Mouse (Mus musculus): ENCODE measurements around the gene Thbs3. TPM values are rescaled to one million over a fixed set of nuclear protein-coding genes. Genes with fewer than 3 reads are reported as not detected.

The Thbs3 gene
- polyA plus RNA-seq, 1 experiment, result 139 TPM

GRCm38 (mm10) chr3:89242331-89242895, 27.4 kb downstream of the Thbs3 start:
- peaks cover 8% of the 10 kb centered on the region; the same call in 1 of the 2 replicates for H3K4me1 ChIP-seq (ENCODE audit: control insufficient read depth, insufficient read depth, low read length)
- WGBS, result 65% methylated on average over 9 of the region's 9 CpGs
- TF ChIP-seq POLR2A (IDR thresholded peaks at IDR 0.05; ENCODE audit: borderline replicate concordance, extremely low read depth, low read depth, low read length) (no peak), CTCF (IDR thresholded peaks at IDR 0.05; ENCODE audit: insufficient read depth, low read length) (peak; percentile 78)
- peak; percentile 66 for DNase-seq
- H3K4me3 ChIP-seq (replicated peaks; ENCODE audit: extremely low read depth, low read depth, low read length), result no peak overlapping the region

- peak; percentile 55; the same call in 1 of the 2 replicates for TF ChIP-seq CTCF (IDR thresholded peaks at IDR 0.05; ENCODE audit: insufficient read depth, low read length)
- TF ChIP-seq POLR2A (IDR thresholded peaks at IDR 0.05; ENCODE audit: borderline replicate concordance, extremely low read depth, low read depth, low read length), result no peak
- peak; percentile 64 for DNase-seq
- WGBS, result 29% methylated on average over 14 of the region's 14 CpGs
- H3K4me3 ChIP-seq (replicated peaks; ENCODE audit: extremely low read depth, low read depth, low read length), result no peak overlapping the region
- H3K4me1 ChIP-seq (ENCODE audit: control insufficient read depth, insufficient read depth, low read length), result peaks cover 8% of the 10 kb centered on the region; the same call in 1 of the 2 replicates
These were observed 28.6 kb downstream of the Thbs3 start for GRCm38 (mm10) chr3:89243609-89244008.

GRCm38 (mm10) chr3:89244158-89244981, 29.4 kb downstream of the Thbs3 start:
- TF ChIP-seq POLR2A (IDR thresholded peaks at IDR 0.05; ENCODE audit: borderline replicate concordance, extremely low read depth, low read depth, low read length), result no peak
- TF ChIP-seq CTCF (IDR thresholded peaks at IDR 0.05; ENCODE audit: insufficient read depth, low read length), result 0 out of 2 replicates have a peak, but pooled peaks have one; percentile 13
- peaks cover 8% of the 10 kb centered on the region; the same call in 1 of the 2 replicates for H3K4me1 ChIP-seq (ENCODE audit: control insufficient read depth, insufficient read depth, low read length)
- peak; percentile 32 for DNase-seq
- 26% methylated on average over 25 of the region's 25 CpGs for WGBS
- H3K4me3 ChIP-seq (replicated peaks; ENCODE audit: extremely low read depth, low read depth, low read length), result peak overlapping the region; percentile 21

- peak; percentile 35 for DNase-seq
- H3K4me3 ChIP-seq (replicated peaks; ENCODE audit: extremely low read depth, low read depth, low read length), result peak overlapping the region; percentile 21
- TF ChIP-seq POLR2A (IDR thresholded peaks at IDR 0.05; ENCODE audit: borderline replicate concordance, extremely low read depth, low read depth, low read length), result no peak
- TF ChIP-seq CTCF (IDR thresholded peaks at IDR 0.05; ENCODE audit: insufficient read depth, low read length), result no peak
- under 1% methylated on average over 23 of the region's 26 CpGs for WGBS
- H3K4me1 ChIP-seq (ENCODE audit: control insufficient read depth, insufficient read depth, low read length), result peaks cover 8% of the 10 kb centered on the region; the same call in 1 of the 2 replicates
These were observed 30.2 kb downstream of the Thbs3 start for GRCm38 (mm10) chr3:89244982-89245687.

- peak; percentile 36 for DNase-seq
- TF ChIP-seq POLR2A (IDR thresholded peaks at IDR 0.05; ENCODE audit: borderline replicate concordance, extremely low read depth, low read depth, low read length), result no peak
- no peak for TF ChIP-seq CTCF (IDR thresholded peaks at IDR 0.05; ENCODE audit: insufficient read depth, low read length)
- WGBS, result 4% methylated on average over 20 of the region's 20 CpGs
These were observed 30.8 kb downstream of the Thbs3 start, which contains the start of gene Krtcap2 for GRCm38 (mm10) chr3:89245688-89246171. TSS of gene Krtcap2 (plus strand) at chr3:89245966.

GRCm38 (mm10) chr3:89246261-89247100, 31.5 kb downstream of the Thbs3 start, which contains the start of gene Trim46:
TSS of gene Trim46 (minus strand) at chr3:89246309.
- Histone ChIP-seq H3K4me1 (ENCODE audit: control insufficient read depth, insufficient read depth, low read length) (peaks cover 17% of the 10 kb centered on the region), H3K4me3 (replicated peaks; ENCODE audit: extremely low read depth, low read depth, low read length) (peak within 1 kb of the TSS; percentile 82)
- WGBS, result under 1% methylated on average over 42 of the region's 42 CpGs
- peak; percentile 88 for DNase-seq
- TF ChIP-seq CTCF (IDR thresholded peaks at IDR 0.05; ENCODE audit: insufficient read depth, low read length), result peak; percentile 96
- peak; percentile 65; the same call in 1 of the 2 replicates for TF ChIP-seq POLR2A (IDR thresholded peaks at IDR 0.05; ENCODE audit: borderline replicate concordance, extremely low read depth, low read depth, low read length)

More at GRCm38 (mm10) chr3:89245688-89246171, 30.8 kb downstream of the Thbs3 start, which contains the start of gene Krtcap2:
- H3K4me1 ChIP-seq (ENCODE audit: control insufficient read depth, insufficient read depth, low read length), result peaks cover 10% of the 10 kb centered on the region
- peak within 1 kb of the TSS; percentile 82 for H3K4me3 ChIP-seq (replicated peaks; ENCODE audit: extremely low read depth, low read depth, low read length)

- no peak for DNase-seq
- WGBS, result 66% methylated on average over 4 of the region's 4 CpGs
- H3K4me3 ChIP-seq (replicated peaks; ENCODE audit: extremely low read depth, low read depth, low read length), result no peak overlapping the region
- TF ChIP-seq CTCF (IDR thresholded peaks at IDR 0.05; ENCODE audit: insufficient read depth, low read length), result no peak
- TF ChIP-seq POLR2A (IDR thresholded peaks at IDR 0.05; ENCODE audit: borderline replicate concordance, extremely low read depth, low read depth, low read length), result no peak
- H3K4me1 ChIP-seq (ENCODE audit: control insufficient read depth, insufficient read depth, low read length), result peaks cover 18% of the 10 kb centered on the region
These were observed 32.5 kb downstream of the Thbs3 start for GRCm38 (mm10) chr3:89247466-89247865.

GRCm38 (mm10) chr3:89250435-89251040, 35.6 kb downstream of the Thbs3 start:
- DNase-seq, result peak; percentile 75
- peak; percentile 93 for TF ChIP-seq CTCF (IDR thresholded peaks at IDR 0.05; ENCODE audit: insufficient read depth, low read length)
- 0 out of 2 replicates have a peak, but pooled peaks have one; percentile 13 for TF ChIP-seq POLR2A (IDR thresholded peaks at IDR 0.05; ENCODE audit: borderline replicate concordance, extremely low read depth, low read depth, low read length)
- Histone ChIP-seq H3K4me3 (replicated peaks; ENCODE audit: extremely low read depth, low read depth, low read length) (no peak overlapping the region), H3K4me1 (ENCODE audit: control insufficient read depth, insufficient read depth, low read length) (peaks cover 14% of the 10 kb centered on the region)
- 14% methylated on average over 7 of the region's 7 CpGs for WGBS

Data from lung, adult 2 months (tissue).